Mouse (Mus musculus): ENCODE measurements around the gene Gm3194. TPM values are rescaled to one million over a fixed set of nuclear protein-coding genes. Genes with fewer than 3 reads are reported as not detected.
"Not testable (repeated sequence)": the region's sequence is repeated elsewhere in the genome, so short reads cannot be mapped to it uniquely, and the experiment has no call there.

The Gm3194 gene
- 2.1 TPM in 1 of 2 replicates, not detected in the other for polyA plus RNA-seq (2014; fragmentation: Nextera tagmentation; extraction: Ambion mirVana)

- not testable (repeated sequence) for H3K27me3 ChIP-seq (ENCODE audit: control insufficient read depth, insufficient read depth, low read length); H3K4me3 ChIP-seq (ENCODE audit: low read depth, low read length); H3K9ac ChIP-seq (replicated peaks; ENCODE audit: low read depth, low read length); ATAC-seq (ENCODE audit: insufficient number of reproducible peaks, insufficient read depth, low FRiP score, low read depth); H3K36me3 ChIP-seq (ENCODE audit: control insufficient read depth, insufficient read depth, low read length); H3K27ac ChIP-seq (ENCODE audit: low read length); H3K4me2 ChIP-seq (replicated peaks; ENCODE audit: low read depth, low read length); H3K9me3 ChIP-seq (ENCODE audit: control insufficient read depth, low read depth, low read length); H3K4me1 ChIP-seq (ENCODE audit: control insufficient read depth, insufficient read depth, low read length)
- no CpG with 5 or more reads among the region's 3 CpGs for WGBS
Measured at GRCm38 (mm10) chr14:5455367-5455766, at the start of gene Gm3194. Gene Gm3194 (minus strand): TSS chr14:5455467.

DNA sequence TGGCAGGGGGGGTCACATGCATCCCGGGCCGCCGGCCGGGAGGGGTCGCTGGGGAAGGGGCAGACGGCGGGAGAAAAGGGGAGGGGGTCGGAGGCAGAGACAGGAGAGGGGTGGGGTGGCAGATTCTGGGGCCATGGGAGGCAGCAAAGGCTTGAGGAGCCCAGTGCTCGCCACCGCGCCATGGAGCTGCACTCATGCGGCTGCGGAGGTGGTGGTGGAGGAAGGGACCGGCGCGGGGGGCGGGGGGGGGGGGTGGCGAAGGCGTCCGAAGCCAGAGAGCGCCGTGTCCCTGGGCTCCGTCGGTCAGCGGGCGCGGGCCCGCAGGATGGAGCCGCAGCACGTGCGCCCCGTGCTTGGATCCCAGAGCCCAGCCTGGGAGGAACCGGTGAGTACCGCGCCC is 46.1 kb upstream of the Gm3194 start, which contains the start of gene Gm3488:
TSS of gene Gm3488 (plus strand) at position 301 of the 400 bp plus-strand sequence.
- H3K9me3 ChIP-seq (ENCODE audit: control insufficient read depth, low read depth, low read length); H3K9ac ChIP-seq (replicated peaks; ENCODE audit: low read depth, low read length); H3K4me3 ChIP-seq (ENCODE audit: low read depth, low read length); ATAC-seq (ENCODE audit: insufficient number of reproducible peaks, insufficient read depth, low FRiP score, low read depth); H3K4me2 ChIP-seq (replicated peaks; ENCODE audit: low read depth, low read length); H3K27ac ChIP-seq (ENCODE audit: low read length); H3K36me3 ChIP-seq (ENCODE audit: control insufficient read depth, insufficient read depth, low read length); H3K27me3 ChIP-seq (ENCODE audit: control insufficient read depth, insufficient read depth, low read length); H3K4me1 ChIP-seq (ENCODE audit: control insufficient read depth, insufficient read depth, low read length): not testable (repeated sequence)
- no CpG with 5 or more reads among the region's 35 CpGs for WGBS

DNA sequence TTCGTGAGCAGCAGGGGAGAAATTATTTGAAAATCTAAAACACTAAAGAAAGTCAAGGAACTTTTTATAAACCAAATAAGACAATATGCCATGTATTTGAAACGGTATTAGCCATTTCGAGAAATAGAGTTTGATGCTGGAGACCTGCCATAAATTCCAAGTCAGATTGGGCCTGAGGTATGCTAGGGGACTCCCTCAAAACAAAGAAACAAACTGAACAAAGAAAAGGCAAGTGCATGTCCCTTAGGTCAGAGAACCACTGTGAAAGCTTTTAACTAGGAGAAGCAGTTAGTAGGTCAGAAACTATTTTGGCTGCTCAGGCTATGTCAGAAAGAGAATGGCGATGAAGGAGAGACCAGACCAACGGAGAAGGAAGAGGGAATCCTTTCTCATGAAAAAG is 28.6 kb upstream of the Gm3194 start, which contains the start of gene Gm3187:
TSS of gene Gm3187 (plus strand) at position 301 of the 400 bp plus-strand sequence.
- not testable (repeated sequence) for H3K4me2 ChIP-seq (replicated peaks; ENCODE audit: low read depth, low read length); H3K36me3 ChIP-seq (ENCODE audit: control insufficient read depth, insufficient read depth, low read length); H3K4me1 ChIP-seq (ENCODE audit: control insufficient read depth, insufficient read depth, low read length); H3K27ac ChIP-seq (ENCODE audit: low read length); H3K9me3 ChIP-seq (ENCODE audit: control insufficient read depth, low read depth, low read length); H3K27me3 ChIP-seq (ENCODE audit: control insufficient read depth, insufficient read depth, low read length); H3K4me3 ChIP-seq (ENCODE audit: low read depth, low read length); ATAC-seq (ENCODE audit: insufficient number of reproducible peaks, insufficient read depth, low FRiP score, low read depth); H3K9ac ChIP-seq (replicated peaks; ENCODE audit: low read depth, low read length)
- 86% methylated on average over 4 of the region's 5 CpGs for WGBS

GRCm38 (mm10) chr14:5477730-5478129 is 22.5 kb upstream of the Gm3194 start, which contains the start of gene Gm8246:
Gene Gm8246 (minus strand): TSS chr14:5477830.
- not testable (repeated sequence) for H3K4me3 ChIP-seq (ENCODE audit: low read depth, low read length); H3K27me3 ChIP-seq (ENCODE audit: control insufficient read depth, insufficient read depth, low read length)

DNA sequence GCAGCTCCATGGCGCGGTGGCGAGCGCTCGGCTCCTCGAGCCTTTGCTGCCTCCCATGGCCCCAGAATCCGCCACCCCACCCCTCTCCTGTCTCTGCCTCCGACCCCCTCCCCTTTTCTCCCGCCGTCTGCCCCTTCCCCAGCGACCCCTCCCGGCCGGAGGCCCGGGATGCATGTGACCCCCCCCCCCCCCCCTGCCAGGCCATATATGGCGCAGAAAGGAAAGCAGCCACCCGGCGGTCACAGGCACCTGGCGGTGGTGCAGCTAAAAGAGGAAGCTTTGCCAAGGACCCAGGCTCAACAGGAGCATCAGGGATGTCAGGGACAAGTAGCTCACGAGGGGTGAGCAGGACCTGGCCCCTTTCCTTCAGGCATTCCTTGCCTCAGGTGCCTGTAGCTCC is 5.2 kb upstream of the Gm3194 start:
- H3K36me3 ChIP-seq (ENCODE audit: control insufficient read depth, insufficient read depth, low read length); H3K4me1 ChIP-seq (ENCODE audit: control insufficient read depth, insufficient read depth, low read length); H3K27me3 ChIP-seq (ENCODE audit: control insufficient read depth, insufficient read depth, low read length); H3K27ac ChIP-seq (ENCODE audit: low read length); H3K9me3 ChIP-seq (ENCODE audit: control insufficient read depth, low read depth, low read length); H3K9ac ChIP-seq (replicated peaks; ENCODE audit: low read depth, low read length); H3K4me3 ChIP-seq (ENCODE audit: low read depth, low read length); ATAC-seq (ENCODE audit: insufficient number of reproducible peaks, insufficient read depth, low FRiP score, low read depth); H3K4me2 ChIP-seq (replicated peaks; ENCODE audit: low read depth, low read length): not testable (repeated sequence)
- WGBS = no CpG with 5 or more reads among the region's 19 CpGs

More at GRCm38 (mm10) chr14:5477730-5478129, 22.5 kb upstream of the Gm3194 start, which contains the start of gene Gm8246:
- H3K36me3 ChIP-seq (ENCODE audit: control insufficient read depth, insufficient read depth, low read length); H3K4me2 ChIP-seq (replicated peaks; ENCODE audit: low read depth, low read length); H3K9ac ChIP-seq (replicated peaks; ENCODE audit: low read depth, low read length); ATAC-seq (ENCODE audit: insufficient number of reproducible peaks, insufficient read depth, low FRiP score, low read depth); H3K27ac ChIP-seq (ENCODE audit: low read length); H3K9me3 ChIP-seq (ENCODE audit: control insufficient read depth, low read depth, low read length); H3K4me1 ChIP-seq (ENCODE audit: control insufficient read depth, insufficient read depth, low read length): not testable (repeated sequence)
- no CpG with 5 or more reads among the region's 3 CpGs for WGBS

DNA sequence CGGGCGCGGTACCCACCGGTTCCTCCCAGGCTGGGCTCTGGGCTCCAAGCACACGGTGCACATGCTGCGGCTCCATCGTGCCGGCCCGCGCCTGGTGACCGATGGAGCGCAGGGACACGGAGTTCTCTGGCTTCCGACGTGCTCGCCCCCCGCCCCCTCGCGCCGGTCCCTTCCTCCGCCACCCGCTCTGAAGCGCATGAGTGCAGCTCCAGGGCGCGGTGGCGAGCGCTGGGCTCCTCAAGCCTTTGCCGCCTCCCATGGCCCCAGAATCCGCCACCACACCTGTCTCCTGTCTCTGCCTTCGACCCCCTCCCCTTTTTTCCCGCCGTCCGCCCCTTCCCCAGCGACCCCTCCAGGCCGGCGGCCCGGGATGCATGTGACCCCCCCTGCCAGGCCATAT is 66.3 kb downstream of the Gm3194 start, which contains the start of gene Gm3500:
TSS of gene Gm3500 (minus strand) at position 101 of the 400 bp plus-strand sequence.
- not testable (repeated sequence) for H3K27ac ChIP-seq (ENCODE audit: low read length); H3K36me3 ChIP-seq (ENCODE audit: control insufficient read depth, insufficient read depth, low read length); H3K27me3 ChIP-seq (ENCODE audit: control insufficient read depth, insufficient read depth, low read length); H3K4me3 ChIP-seq (ENCODE audit: low read depth, low read length); H3K4me1 ChIP-seq (ENCODE audit: control insufficient read depth, insufficient read depth, low read length); H3K9ac ChIP-seq (replicated peaks; ENCODE audit: low read depth, low read length); H3K9me3 ChIP-seq (ENCODE audit: control insufficient read depth, low read depth, low read length); H3K4me2 ChIP-seq (replicated peaks; ENCODE audit: low read depth, low read length); ATAC-seq (ENCODE audit: insufficient number of reproducible peaks, insufficient read depth, low FRiP score, low read depth)
- no CpG with 5 or more reads among the region's 37 CpGs for WGBS

Other genes with a start within 250 kb of the Gm3194 start
- gene Gm3526, start 194.9 kb downstream of the Gm3194 start, polyA plus RNA-seq (2014; fragmentation: Nextera tagmentation; extraction: Ambion mirVana) = not detected in 2 replicates
- not detected in 2 replicates for gene Gm3542, start 120.5 kb downstream of the Gm3194 start, polyA plus RNA-seq (2014; fragmentation: Nextera tagmentation; extraction: Ambion mirVana)
- not detected in 2 replicates for gene Gm3500, start 66.4 kb downstream of the Gm3194 start, polyA plus RNA-seq (2014; fragmentation: Nextera tagmentation; extraction: Ambion mirVana)
- not detected in 2 replicates for gene Gm8246, start 22.4 kb upstream of the Gm3194 start, polyA plus RNA-seq (2014; fragmentation: Nextera tagmentation; extraction: Ambion mirVana)
- not detected in 2 replicates for gene Gm3187, start 28.7 kb upstream of the Gm3194 start, polyA plus RNA-seq (2014; fragmentation: Nextera tagmentation; extraction: Ambion mirVana)
- 0.73 and 1.0 TPM in 2 replicates for gene Gm3488, start 46.2 kb upstream of the Gm3194 start, polyA plus RNA-seq (2014; fragmentation: Nextera tagmentation; extraction: Ambion mirVana)
- gene Gm3532, start 83.0 kb upstream of the Gm3194 start, polyA plus RNA-seq (2014; fragmentation: Nextera tagmentation; extraction: Ambion mirVana) = not detected in 2 replicates
- not detected in 2 replicates for gene Gm8265, start 177.6 kb upstream of the Gm3194 start, polyA plus RNA-seq (2014; fragmentation: Nextera tagmentation; extraction: Ambion mirVana)
- gene Gm9603, start 232.0 kb upstream of the Gm3194 start, polyA plus RNA-seq (2014; fragmentation: Nextera tagmentation; extraction: Ambion mirVana) = not detected in 2 replicates